In genomic region chr3:86754595-86755557, GRCm38 (mm10) we compare ENCODE assay signal across 13 mouse cellular contexts.
DNase-seq lines count a peak whose midpoint lies in the region; ATAC-seq and TF ChIP-seq lines count a peak whose summit lies in the region.
"Had no signal": no experiment of that assay in that cellular context is flagged by ENCODE, and none has a peak within 500 bp of the region (broad histone marks: within the 10 kb centered on the region; RNA-seq: fewer than 3 reads in every experiment).

No protein-coding gene starts in this region.

- no peak for ATAC-seq in kidney, embryonic 15.5 days (replicated peaks; ENCODE audit: low FRiP score)
- no peak for ATAC-seq in limb, embryonic 13.5 days (ENCODE audit: low FRiP score, low read depth)
- ATAC-seq in neural tube, embryonic 14.5 days (ENCODE audit: low read depth): no peak
- ATAC-seq: liver, postnatal 0 days had no signal

- no peaks in the 10 kb centered on the region for H3K27me3 ChIP-seq in kidney, embryonic 15.5 days
- no peaks in the 10 kb centered on the region for H3K27me3 ChIP-seq in limb, embryonic 13.5 days
- no peaks in the 10 kb centered on the region for H3K27me3 ChIP-seq in neural tube, embryonic 14.5 days (ENCODE audit: control insufficient read depth, insufficient read depth, low read length)
- H3K27me3 ChIP-seq: heart, embryonic 12.5 days had no signal

- TF ChIP-seq POLR2A in embryonic fibroblast, embryonic 13.5 days (IDR thresholded peaks at IDR 0.05; ENCODE audit: low read depth, low read length): no peak

- 70% methylated on average over 14 of the region's 14 CpGs for WGBS in kidney, embryonic 15.5 days
- WGBS in limb, embryonic 13.5 days: 50% methylated on average over 14 of the region's 14 CpGs
- WGBS in neural tube, embryonic 14.5 days: 65% methylated on average over 14 of the region's 14 CpGs

- H3K9ac ChIP-seq in kidney, embryonic 15.5 days: no peak overlapping the region
- H3K9ac ChIP-seq in limb, embryonic 13.5 days: 0 out of 2 replicates have a peak overlapping the region, but pooled peaks have one; percentile 31
- H3K9ac ChIP-seq in neural tube, embryonic 14.5 days (replicated peaks; ENCODE audit: low read depth, low read length): no peak overlapping the region
- H3K9ac ChIP-seq: heart, embryonic 12.5 days; liver, postnatal 0 days had no signal

- no peak for DNase-seq in kidney, adult 8-10 months
- no peak for DNase-seq in c-Kit-positive CD71-positive TER-119-positive erythroid progenitor cells, embryonic 14.5 days (ENCODE audit: low spot score)
- no peak for DNase-seq in cerebellum, adult 11 months
- no peak for DNase-seq in heart, postnatal 36 days
- DNase-seq: adrenal gland, postnatal 10 days; layer of hippocampus, postnatal 36 days; liver, postnatal 0 days; thymus, adult 2 months had no signal

- H3K4me2 ChIP-seq in kidney, embryonic 15.5 days: 0 out of 2 replicates have a peak overlapping the region, but pooled peaks have one; percentile 1
- peak overlapping the region; percentile 41 for H3K4me2 ChIP-seq in limb, embryonic 13.5 days (replicated peaks)
- H3K4me2 ChIP-seq in neural tube, embryonic 14.5 days (ENCODE audit: low read depth, low read length): peak overlapping the region; percentile 0; the same call in 1 of the 2 replicates
- H3K4me2 ChIP-seq: heart, embryonic 12.5 days had no signal

- H3K36me3 ChIP-seq in kidney, embryonic 15.5 days: no peaks in the 10 kb centered on the region
- H3K36me3 ChIP-seq in limb, embryonic 13.5 days: no peaks in the 10 kb centered on the region
- no peaks in the 10 kb centered on the region for H3K36me3 ChIP-seq in neural tube, embryonic 14.5 days (ENCODE audit: control insufficient read depth, insufficient read depth, low read length)
- H3K36me3 ChIP-seq: heart, embryonic 12.5 days had no signal

- H3K4me3 ChIP-seq in kidney, embryonic 15.5 days (replicated peaks): no peak overlapping the region
- no peak overlapping the region for H3K4me3 ChIP-seq in embryonic fibroblast, embryonic 13.5 days (ENCODE audit: insufficient read depth, low read length)
- no peak overlapping the region for H3K4me3 ChIP-seq in limb, embryonic 13.5 days
- no peak overlapping the region for H3K4me3 ChIP-seq in neural tube, embryonic 14.5 days (ENCODE audit: low read depth, low read length)
- H3K4me3 ChIP-seq: heart, embryonic 12.5 days had no signal

- no peak for TF ChIP-seq CTCF in embryonic fibroblast, embryonic 13.5 days (IDR thresholded peaks at IDR 0.05; ENCODE audit: borderline replicate concordance, insufficient read depth, low read length)

- peaks cover 16% of the 10 kb centered on the region for H3K4me1 ChIP-seq in kidney, embryonic 15.5 days
- H3K4me1 ChIP-seq in embryonic fibroblast, embryonic 13.5 days (ENCODE audit: control insufficient read depth, insufficient read depth, low read length): peaks cover 8% of the 10 kb centered on the region
- H3K4me1 ChIP-seq in limb, embryonic 13.5 days: peaks cover 30% of the 10 kb centered on the region
- H3K4me1 ChIP-seq in neural tube, embryonic 14.5 days (ENCODE audit: control insufficient read depth, insufficient read depth, low read length): peaks cover 15% of the 10 kb centered on the region; the same call in 1 of the 2 replicates

- no peaks in the 10 kb centered on the region for H3K9me3 ChIP-seq in kidney, embryonic 15.5 days (replicated peaks)
- H3K9me3 ChIP-seq in limb, embryonic 13.5 days: no peaks in the 10 kb centered on the region
- no peaks in the 10 kb centered on the region for H3K9me3 ChIP-seq in neural tube, embryonic 14.5 days (ENCODE audit: control insufficient read depth, low read length)
- H3K9me3 ChIP-seq: heart, embryonic 12.5 days had no signal

- intact Hi-C loops in heart, postnatal 36 days (cut with DNase I): no loop called here

- H3K27ac ChIP-seq in kidney, embryonic 15.5 days: peak overlapping the region; percentile 60
- peak overlapping the region; percentile 61 for H3K27ac ChIP-seq in embryonic fibroblast, embryonic 13.5 days (ENCODE audit: insufficient read depth, low read length)
- H3K27ac ChIP-seq in limb, embryonic 13.5 days: peak overlapping the region; percentile 77
- H3K27ac ChIP-seq in neural tube, embryonic 14.5 days (ENCODE audit: low read depth, low read length): peak overlapping the region; percentile 0; the same call in 1 of the 2 replicates

Comparison
In these comparisons a context has a peak if more than half of its experiments do, and no peak if none do; other contexts are left out.
1. H3K27ac ChIP-seq: peak in every context shown above with its lines; median percentile 77 in limb, embryonic 13.5 days; 61 in embryonic fibroblast, embryonic 13.5 days; 60 in kidney, embryonic 15.5 days; 0 in neural tube, embryonic 14.5 days.